28 mouse cellular contexts compared by ENCODE assay signal in the genomic region with DNA sequence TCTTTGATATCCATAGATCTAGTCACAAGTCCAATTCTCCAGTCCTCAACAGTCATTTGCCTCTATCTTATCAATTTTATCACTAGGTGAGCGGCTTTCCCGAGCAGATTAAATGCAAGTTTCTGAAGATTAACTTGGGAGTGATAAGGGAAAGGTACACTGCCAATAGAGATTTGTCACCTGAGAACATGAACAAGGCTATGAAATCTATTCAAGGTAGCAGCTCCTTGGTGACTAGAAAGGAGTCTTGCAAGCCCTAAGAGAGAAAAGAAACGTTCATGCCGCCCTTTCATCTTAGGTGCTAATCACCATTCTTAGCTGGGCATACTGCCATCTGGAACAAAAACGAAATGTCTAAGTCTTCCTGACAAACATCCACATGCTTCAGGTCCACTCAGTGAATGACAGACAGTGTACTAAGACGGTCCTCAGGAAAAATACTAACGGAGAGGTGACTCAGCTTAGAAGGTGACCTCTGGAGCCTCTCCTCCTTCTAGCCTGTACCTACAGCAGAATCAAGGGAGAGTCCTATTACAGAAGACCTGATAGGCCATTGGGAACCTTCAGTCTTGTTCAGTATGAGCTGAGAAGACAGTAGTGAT. TPM values are rescaled to one million over a fixed set of nuclear protein-coding genes. Genes with fewer than 3 reads are reported as not detected.
A peak's percentile ranks its signal among the peaks of the same experiment; 100 is the strongest.
DNase-seq lines count a peak whose midpoint lies in the region; ATAC-seq lines count a peak whose summit lies in the region.
"Had no signal": no experiment of that assay in that cellular context is flagged by ENCODE, and none has a peak within 500 bp of the region (broad histone marks: within the 10 kb centered on the region; RNA-seq: fewer than 3 reads in every experiment).

No protein-coding gene starts in this region.

- peak; percentile 46 for DNase-seq in kidney, adult 11 months
- peak; percentile 47 for DNase-seq in kidney, postnatal 14 days
- no peak for DNase-seq in lung, postnatal 14 days
- DNase-seq: adrenal gland, postnatal 36 days; cerebellum, adult 2 months; cerebellum, postnatal 14 days; gastrocnemius, postnatal 36 days; heart, adult 18-20 months; heart, postnatal 10 days; lung, adult 18-20 months; lung, postnatal 10 days had no signal

- peaks cover 7% of the 10 kb centered on the region; the same call in 1 of the 2 replicates for H3K4me1 ChIP-seq in kidney, embryonic 14.5 days (ENCODE audit: control insufficient read depth, insufficient read depth, low read length)
- peaks cover 17% of the 10 kb centered on the region for H3K4me1 ChIP-seq in kidney, embryonic 15.5 days
- H3K4me1 ChIP-seq in intestine, embryonic 16.5 days (ENCODE audit: control insufficient read depth, insufficient read depth, low read length), result peaks cover 13% of the 10 kb centered on the region; the same call in 1 of the 2 replicates
- H3K4me1 ChIP-seq in stomach, embryonic 16.5 days (ENCODE audit: control insufficient read depth, insufficient read depth, low read length), result peaks cover 4% of the 10 kb centered on the region; the same call in 1 of the 2 replicates
- peaks cover 6% of the 10 kb centered on the region; the same call in 1 of the 2 replicates for H3K4me1 ChIP-seq in heart, embryonic 11.5 days (ENCODE audit: control insufficient read depth, insufficient read depth, low read length)

- no peak overlapping the region for H3K4me2 ChIP-seq in kidney, embryonic 14.5 days (replicated peaks; ENCODE audit: low read depth, low read length)
- H3K4me2 ChIP-seq in kidney, embryonic 15.5 days, result no peak overlapping the region
- no peak overlapping the region for H3K4me2 ChIP-seq in intestine, embryonic 16.5 days (ENCODE audit: low read depth, low read length)
- no peak overlapping the region for H3K4me2 ChIP-seq in stomach, embryonic 16.5 days (ENCODE audit: low read depth, low read length)
- H3K4me2 ChIP-seq in heart, embryonic 11.5 days, result no peak overlapping the region
- H3K4me2 ChIP-seq: forebrain, embryonic 12.5 days; heart, embryonic 12.5 days; hindbrain, embryonic 15.5 days; limb, embryonic 13.5 days; liver, embryonic 12.5 days; midbrain, embryonic 11.5 days had no signal

- H3K9me3 ChIP-seq in kidney, embryonic 14.5 days (ENCODE audit: control insufficient read depth, low read length), result no peaks in the 10 kb centered on the region
- H3K9me3 ChIP-seq in kidney, embryonic 15.5 days (replicated peaks), result no peaks in the 10 kb centered on the region
- no peaks in the 10 kb centered on the region for H3K9me3 ChIP-seq in intestine, embryonic 16.5 days (ENCODE audit: control insufficient read depth, low read length)
- no peaks in the 10 kb centered on the region for H3K9me3 ChIP-seq in stomach, embryonic 16.5 days (replicated peaks; ENCODE audit: control insufficient read depth, low read length)
- H3K9me3 ChIP-seq in heart, embryonic 11.5 days (replicated peaks; ENCODE audit: control insufficient read depth, low read length), result no peaks in the 10 kb centered on the region
- H3K9me3 ChIP-seq: forebrain, embryonic 12.5 days; heart, embryonic 12.5 days; hindbrain, embryonic 10.5 days; hindbrain, embryonic 15.5 days; limb, embryonic 13.5 days; liver, embryonic 12.5 days had no signal

- H3K27me3 ChIP-seq in kidney, embryonic 14.5 days (ENCODE audit: control insufficient read depth, insufficient read depth, low read length), result no peaks in the 10 kb centered on the region
- H3K27me3 ChIP-seq in kidney, embryonic 15.5 days, result no peaks in the 10 kb centered on the region
- no peaks in the 10 kb centered on the region for H3K27me3 ChIP-seq in intestine, embryonic 16.5 days (replicated peaks; ENCODE audit: control insufficient read depth, insufficient read depth, low read length)
- no peaks in the 10 kb centered on the region for H3K27me3 ChIP-seq in stomach, embryonic 16.5 days (ENCODE audit: control insufficient read depth, insufficient read depth, low read length)
- no peaks in the 10 kb centered on the region for H3K27me3 ChIP-seq in heart, embryonic 11.5 days (ENCODE audit: control insufficient read depth, insufficient read depth, low read length)
- H3K27me3 ChIP-seq: forebrain, embryonic 12.5 days; heart, embryonic 12.5 days; hindbrain, embryonic 15.5 days; limb, embryonic 13.5 days; liver, embryonic 12.5 days had no signal

- H3K36me3 ChIP-seq in kidney, embryonic 14.5 days (ENCODE audit: control insufficient read depth, insufficient read depth, low read length), result peaks cover 23% of the 10 kb centered on the region
- peaks cover 53% of the 10 kb centered on the region for H3K36me3 ChIP-seq in kidney, embryonic 15.5 days
- H3K36me3 ChIP-seq in intestine, embryonic 16.5 days (ENCODE audit: control insufficient read depth, insufficient read depth, low read length), result peaks cover 4% of the 10 kb centered on the region; the same call in 1 of the 2 replicates
- no peaks in the 10 kb centered on the region for H3K36me3 ChIP-seq in stomach, embryonic 16.5 days (ENCODE audit: control insufficient read depth, insufficient read depth, low read length)
- peaks cover 14% of the 10 kb centered on the region for H3K36me3 ChIP-seq in heart, embryonic 11.5 days (ENCODE audit: control insufficient read depth, insufficient read depth, low read length)

- WGBS in kidney, embryonic 14.5 days, result 85% methylated on average over 7 of the region's 7 CpGs
- 82% methylated on average over 7 of the region's 7 CpGs for WGBS in kidney, embryonic 15.5 days
- 65% methylated on average over 7 of the region's 7 CpGs for WGBS in intestine, embryonic 16.5 days
- WGBS in stomach, embryonic 16.5 days, result 62% methylated on average over 7 of the region's 7 CpGs
- WGBS in heart, embryonic 11.5 days (ENCODE audit: insufficient replicate concordance), result 67% methylated on average over 7 of the region's 7 CpGs

- H3K4me3 ChIP-seq in kidney, embryonic 14.5 days (ENCODE audit: low read length), result no peak overlapping the region
- H3K4me3 ChIP-seq in kidney, embryonic 15.5 days (replicated peaks), result no peak overlapping the region
- H3K4me3 ChIP-seq in intestine, embryonic 16.5 days (ENCODE audit: low read length), result no peak overlapping the region
- no peak overlapping the region for H3K4me3 ChIP-seq in stomach, embryonic 16.5 days (replicated peaks; ENCODE audit: low read length)
- no peak overlapping the region for H3K4me3 ChIP-seq in heart, embryonic 11.5 days (ENCODE audit: low read depth, low read length)
- H3K4me3 ChIP-seq: erythroblast, embryonic 14.5 days; forebrain, embryonic 12.5 days; heart, embryonic 12.5 days; hindbrain, embryonic 10.5 days; hindbrain, embryonic 15.5 days; layer of hippocampus, adult 2 months; limb, embryonic 13.5 days; liver, embryonic 12.5 days had no signal

- no peak overlapping the region for H3K9ac ChIP-seq in kidney, embryonic 14.5 days (ENCODE audit: low read depth, low read length)
- H3K9ac ChIP-seq in kidney, embryonic 15.5 days, result no peak overlapping the region
- H3K9ac ChIP-seq in intestine, embryonic 16.5 days (ENCODE audit: low read depth, low read length), result no peak overlapping the region
- no peak overlapping the region for H3K9ac ChIP-seq in stomach, embryonic 16.5 days (ENCODE audit: low read length)
- no peak overlapping the region for H3K9ac ChIP-seq in heart, embryonic 11.5 days (ENCODE audit: low read depth, low read length)
- H3K9ac ChIP-seq: forebrain, embryonic 12.5 days; heart, embryonic 12.5 days; hindbrain, embryonic 15.5 days; limb, embryonic 13.5 days; liver, embryonic 12.5 days had no signal

- H3K27ac ChIP-seq in kidney, embryonic 14.5 days (ENCODE audit: low read depth, low read length), result no peak overlapping the region
- H3K27ac ChIP-seq in kidney, embryonic 15.5 days, result no peak overlapping the region
- peak overlapping the region; percentile 30 for H3K27ac ChIP-seq in intestine, embryonic 16.5 days (ENCODE audit: low read length)
- H3K27ac ChIP-seq in stomach, embryonic 16.5 days (ENCODE audit: low read length), result no peak overlapping the region
- H3K27ac ChIP-seq in heart, embryonic 11.5 days (ENCODE audit: low read depth, low read length), result no peak overlapping the region
- H3K27ac ChIP-seq: forebrain, embryonic 12.5 days; hindbrain, embryonic 10.5 days; hindbrain, embryonic 15.5 days; layer of hippocampus, adult 2 months; limb, embryonic 13.5 days; liver, embryonic 12.5 days had no signal

- no peak for ATAC-seq in kidney, embryonic 14.5 days (ENCODE audit: low FRiP score, low TSS enrichment)
- ATAC-seq in kidney, embryonic 15.5 days (replicated peaks; ENCODE audit: low FRiP score), result no peak
- ATAC-seq in intestine, embryonic 16.5 days, result peak; percentile 89
- 0 out of 2 replicates have a peak, but pooled peaks have one; percentile 56 for ATAC-seq in stomach, embryonic 16.5 days (ENCODE audit: insufficient read depth, low FRiP score)
- no peak for ATAC-seq in heart, embryonic 11.5 days (replicated peaks; ENCODE audit: insufficient number of reproducible peaks, low FRiP score, low TSS enrichment)
- ATAC-seq: CD4-positive, CD25-positive, alpha-beta regulatory T cell, adult 4 months; inflammation-experienced regulatory T-cells, adult 6 months; liver, embryonic 12.5 days; midbrain, embryonic 16.5 days had no signal

RNA-seq across cellular contexts. Expression of gene Paip1, which starts 26.1 kb away (rescaled TPM):
- 91.4 and 101 TPM in 2 replicates for polyA plus RNA-seq in kidney, embryonic 14.5 days (2014; fragmentation: Nextera tagmentation; extraction: Ambion mirVana)
- 86.6 and 96.4 TPM in 2 replicates for polyA plus RNA-seq in kidney, embryonic 15.5 days (2015; fragmentation: Nextera tagmentation; extraction: Ambion mirVana)
- polyA plus RNA-seq in intestine, embryonic 16.5 days (2015; fragmentation: Nextera tagmentation; extraction: Ambion mirVana), result 51.3 and 56.3 TPM in 2 replicates
- 57.0 and 64.1 TPM in 2 replicates for polyA plus RNA-seq in stomach, embryonic 16.5 days (2015; fragmentation: Nextera tagmentation; extraction: Ambion mirVana)
- polyA plus RNA-seq in heart, embryonic 11.5 days (2014; fragmentation: Nextera tagmentation; extraction: Ambion mirVana), result 31.2 and 37.1 TPM in 2 replicates

Comparison
In these comparisons a context has a peak if more than half of its experiments do, and no peak if none do; other contexts are left out.
1. ATAC-seq: peak in intestine, embryonic 16.5 days (single experiment) and stomach, embryonic 16.5 days (single experiment); none in kidney, embryonic 14.5 days (single experiment), kidney, embryonic 15.5 days (single experiment) and heart, embryonic 11.5 days (single experiment).